Mouse (Mus musculus): ENCODE measurements around the gene Ubac1. TPM values are rescaled to one million over a fixed set of nuclear protein-coding genes. Genes with fewer than 3 reads are reported as not detected.

Gene Ubac1
- polyA plus RNA-seq, 2 experiments: 320 to 504 TPM

GRCm38 (mm10) chr2:25949291-25949690, 72.3 kb downstream of the Ubac1 start:
- ATAC-seq (ENCODE audit: insufficient read depth) (no peak), DNase-seq (ENCODE audit: low read depth in 3 of 3, low spot score in 3 of 3) (no peak)
- H3K4me1 ChIP-seq (replicated peaks; ENCODE audit: control insufficient read depth in 2 of 2, insufficient read depth in 2 of 2, low read length in 1 of 2): no peaks in the 10 kb centered on the region
- TF ChIP-seq EP300 (IDR thresholded peaks at IDR 0.05; ENCODE audit: low read depth) (no peak), CTCF (IDR thresholded peaks at IDR 0.05; ENCODE audit: low read depth) (no peak)
- H3K4me2 ChIP-seq (ENCODE audit: low read depth): no peak overlapping the region
- no peaks in the 10 kb centered on the region for H3K27me3 ChIP-seq (ENCODE audit: control insufficient read depth, insufficient read depth, low read length)
- no peak overlapping the region for H3K27ac ChIP-seq
- H3K36me3 ChIP-seq (replicated peaks; ENCODE audit: control insufficient read depth, insufficient read depth, low read depth): peaks cover 6% of the 10 kb centered on the region
- H3K9me3 ChIP-seq (ENCODE audit: control insufficient read depth, low read length): no peaks in the 10 kb centered on the region
- WGBS (ENCODE audit: insufficient replicate concordance): 91% methylated on average over 3 of the region's 3 CpGs
- no peak overlapping the region for H3K4me3 ChIP-seq (ENCODE audit: insufficient read depth in 1 of 2, low read depth in 2 of 2, low read length in 2 of 2)
- H3K9ac ChIP-seq (replicated peaks): no peak overlapping the region

Other genes starting within 250 kb of the Ubac1 start
- not detected in 2 replicates for gene Lcn11, start 244.7 kb downstream of the Ubac1 start, polyA plus RNA-seq (2012; rRNA removed)
- gene Lcn11, start 244.7 kb downstream of the Ubac1 start, polyA plus RNA-seq (2014; fragmentation: Nextera tagmentation; extraction: Ambion mirVana): not detected in 2 replicates
- gene Gm13539, start 239.5 kb downstream of the Ubac1 start, polyA plus RNA-seq (2012; rRNA removed): not detected in 2 replicates
- not detected in 2 replicates for gene Gm13539, start 239.5 kb downstream of the Ubac1 start, polyA plus RNA-seq (2014; fragmentation: Nextera tagmentation; extraction: Ambion mirVana)
- gene Glt6d1, start 205.9 kb downstream of the Ubac1 start, polyA plus RNA-seq (2012; rRNA removed): not detected in 2 replicates
- not detected in 2 replicates for gene Glt6d1, start 205.9 kb downstream of the Ubac1 start, polyA plus RNA-seq (2014; fragmentation: Nextera tagmentation; extraction: Ambion mirVana)
- gene Lcn9, start 198.6 kb downstream of the Ubac1 start, polyA plus RNA-seq (2012; rRNA removed): not detected in 2 replicates
- not detected in 2 replicates for gene Lcn9, start 198.6 kb downstream of the Ubac1 start, polyA plus RNA-seq (2014; fragmentation: Nextera tagmentation; extraction: Ambion mirVana)
- gene Sohlh1, start 174.5 kb downstream of the Ubac1 start, polyA plus RNA-seq (2012; rRNA removed): not detected in 2 replicates
- not detected in 2 replicates for gene Sohlh1, start 174.5 kb downstream of the Ubac1 start, polyA plus RNA-seq (2014; fragmentation: Nextera tagmentation; extraction: Ambion mirVana)
- 0.08 and 0.09 TPM in 2 replicates for gene Kcnt1, start 158.0 kb downstream of the Ubac1 start, polyA plus RNA-seq (2012; rRNA removed)
- gene Kcnt1, start 158.0 kb downstream of the Ubac1 start, polyA plus RNA-seq (2014; fragmentation: Nextera tagmentation; extraction: Ambion mirVana): not detected in 2 replicates
- gene Camsap1, start 38.5 kb downstream of the Ubac1 start, polyA plus RNA-seq (2012; rRNA removed): 2.3 and 2.8 TPM in 2 replicates
- 4.7 and 6.6 TPM in 2 replicates for gene Camsap1, start 38.5 kb downstream of the Ubac1 start, polyA plus RNA-seq (2014; fragmentation: Nextera tagmentation; extraction: Ambion mirVana)
- gene Nacc2, start 101.5 kb upstream of the Ubac1 start, polyA plus RNA-seq (2012; rRNA removed): 1.4 TPM in 2 replicates
- gene Nacc2, start 101.5 kb upstream of the Ubac1 start, polyA plus RNA-seq (2014; fragmentation: Nextera tagmentation; extraction: Ambion mirVana): 2.4 and 3.1 TPM in 2 replicates
- 0.02 TPM in 1 of 2 replicates, not detected in the other for gene Lhx3, start 186.5 kb upstream of the Ubac1 start, polyA plus RNA-seq (2012; rRNA removed)
- not detected in 2 replicates for gene Lhx3, start 186.5 kb upstream of the Ubac1 start, polyA plus RNA-seq (2014; fragmentation: Nextera tagmentation; extraction: Ambion mirVana)
- 4.5 and 4.7 TPM in 2 replicates for gene Qsox2, start 215.8 kb upstream of the Ubac1 start, polyA plus RNA-seq (2012; rRNA removed)
- gene Qsox2, start 215.8 kb upstream of the Ubac1 start, polyA plus RNA-seq (2014; fragmentation: Nextera tagmentation; extraction: Ambion mirVana): 3.8 and 4.3 TPM in 2 replicates